Mouse (Mus musculus) intestine, embryonic 14.5 days (tissue): ENCODE measurements at regions not wholly inside any gene's neighbourhood (a gene's known extent, or its start where the extent isn't known, plus 50 kb on each side); places are given as distances from the start of the nearest gene placed in this dataset.
A peak's percentile ranks its signal among the peaks of the same experiment; 100 is the strongest.

ENCODE experiments used
- ATAC-seq: fragments of 200-750 bp; cut with Nextera tagmentation; replicated peaks from 2 replicates; pipeline ENCODE4 v1.8.0; 2017; ENCODE audit warnings: low read depth, moderate number of reproducible peaks, moderate TSS enrichment, moderate library complexity; ENCODE audit not compliant: low FRiP score, low TSS enrichment
- DNase-seq: peaks from one replicate; pipeline ENCODE4 v3.0.0-alpha.2; 2018; ENCODE audit warnings: low spot score
- H3K27ac ChIP-seq: fragments of 300-500 bp; sonication (generic); 2 replicates; pipeline ENCODE4 v1.5.1; 2014; ENCODE audit warnings: low read depth, mild to moderate bottlenecking, control low read depth
- H3K27me3 ChIP-seq: fragments of 300-500 bp; sonication (generic); replicated peaks from 2 replicates; pipeline ENCODE4 v1.6.1; 2014; ENCODE audit warnings: low read length, control low read depth; ENCODE audit not compliant: control insufficient read depth, insufficient read depth
- H3K36me3 ChIP-seq: fragments of 300-500 bp; sonication (generic); 2 replicates; pipeline ENCODE4 v1.6.1; 2014; ENCODE audit warnings: low read length, control low read depth; ENCODE audit not compliant: control insufficient read depth, insufficient read depth
- H3K4me1 ChIP-seq: fragments of 300-500 bp; sonication (generic); replicated peaks from 2 replicates; pipeline ENCODE4 v1.6.1; 2014; ENCODE audit warnings: low read length, control low read depth, mixed read lengths; ENCODE audit not compliant: control insufficient read depth, insufficient read depth
- H3K4me2 ChIP-seq: fragments of 300-500 bp; sonication (generic); 2 replicates; pipeline ENCODE4 v1.6.1; 2014; ENCODE audit warnings: low read length
- H3K4me3 ChIP-seq: fragments of 300-500 bp; sonication (generic); 2 replicates; pipeline ENCODE4 v1.5.1; 2014; ENCODE audit warnings: low read depth, low read length, control low read depth, mixed read lengths
- H3K9ac ChIP-seq: fragments of 300-500 bp; sonication (generic); 2 replicates; pipeline ENCODE4 v1.6.1; 2014; ENCODE audit warnings: mild to moderate bottlenecking, low read length
- H3K9me3 ChIP-seq: fragments of 300-500 bp; sonication (generic); 2 replicates; pipeline ENCODE4 v1.6.1; 2016; ENCODE audit warnings: low read length, control low read depth; ENCODE audit not compliant: control insufficient read depth
- WGBS: fragments of 180-500 bp; shearing (Covaris S2); extraction: QIAGEN DNeasy Blood & Tissue Kit; methylation state at CpG from one replicate; pipeline ENCODE4 v1.1.7; 2014; 5-methylcytosine and 5-hydroxymethylcytosine counted together

- no peak overlapping the region for H3K4me2 ChIP-seq
- H3K9ac ChIP-seq, result no peak overlapping the region
- ATAC-seq (no peak), DNase-seq (no peak)
- no peaks in the 10 kb centered on the region for H3K9me3 ChIP-seq
- no peak overlapping the region for H3K27ac ChIP-seq
- 77% methylated on average over 1 of the region's 1 CpGs for WGBS
- H3K36me3 ChIP-seq, result no peaks in the 10 kb centered on the region
- no peaks in the 10 kb centered on the region for H3K27me3 ChIP-seq
- no peak overlapping the region for H3K4me3 ChIP-seq
- H3K4me1 ChIP-seq, result no peaks in the 10 kb centered on the region
Measured at GRCm38 (mm10) chr6:59556668-59557310, 130.7 kb upstream of the Gprin3 start.

- ATAC-seq, result no peak
- Histone ChIP-seq H3K4me1 (no peaks in the 10 kb centered on the region), H3K4me2 (no peak overlapping the region), H3K9me3 (no peaks in the 10 kb centered on the region), H3K36me3 (no peaks in the 10 kb centered on the region), H3K9ac (no peak overlapping the region), H3K27ac (no peak overlapping the region), H3K27me3 (no peaks in the 10 kb centered on the region), H3K4me3 (no peak overlapping the region)
- DNase-seq, result no peak
- WGBS, result 62% methylated on average over 2 of the region's 2 CpGs
Measured at GRCm38 (mm10) chr6:59537025-59537424, 110.9 kb upstream of the Gprin3 start.

- no peaks in the 10 kb centered on the region for H3K36me3 ChIP-seq
- no peaks in the 10 kb centered on the region; the same call in 1 of the 2 replicates for H3K4me1 ChIP-seq
- H3K27ac ChIP-seq, result no peak overlapping the region
- ATAC-seq, result no peak
- H3K9ac ChIP-seq, result no peak overlapping the region
- H3K4me2 ChIP-seq, result no peak overlapping the region
- H3K9me3 ChIP-seq, result no peaks in the 10 kb centered on the region
- no peak overlapping the region for H3K4me3 ChIP-seq
- H3K27me3 ChIP-seq, result no peaks in the 10 kb centered on the region
- WGBS, result 47% methylated on average over 1 of the region's 1 CpGs
- DNase-seq, result no peak
Measured at GRCm38 (mm10) chr6:59524940-59525265, 98.8 kb upstream of the Gprin3 start.

- no peak overlapping the region for H3K4me2 ChIP-seq
- no peak overlapping the region for H3K27ac ChIP-seq
- no peaks in the 10 kb centered on the region for H3K27me3 ChIP-seq
- H3K4me3 ChIP-seq, result no peak overlapping the region
- no peaks in the 10 kb centered on the region for H3K9me3 ChIP-seq
- 83% methylated on average over 1 of the region's 1 CpGs for WGBS
- H3K9ac ChIP-seq, result no peak overlapping the region
- DNase-seq (no peak), ATAC-seq (no peak)
- H3K4me1 ChIP-seq, result no peaks in the 10 kb centered on the region; the same call in 1 of the 2 replicates
- H3K36me3 ChIP-seq, result no peaks in the 10 kb centered on the region
Measured at GRCm38 (mm10) chr6:59524095-59524939, 98.2 kb upstream of the Gprin3 start.

- ATAC-seq, result no peak
- DNase-seq, result no peak
Measured at GRCm38 (mm10) chr6:59522960-59523359, 96.9 kb upstream of the Gprin3 start.

GRCm38 (mm10) chr6:59500818-59501217 lies 74.7 kb upstream of the Gprin3 start:
- Histone ChIP-seq H3K4me2 (no peak overlapping the region), H3K36me3 (no peaks in the 10 kb centered on the region), H3K27me3 (no peaks in the 10 kb centered on the region), H3K27ac (no peak overlapping the region), H3K4me1 (no peaks in the 10 kb centered on the region), H3K9me3 (no peaks in the 10 kb centered on the region), H3K4me3 (no peak overlapping the region), H3K9ac (no peak overlapping the region)
- DNase-seq (no peak), ATAC-seq (no peak)
- WGBS, result 40% methylated on average over 1 of the region's 1 CpGs

More at GRCm38 (mm10) chr6:59522960-59523359, 96.9 kb upstream of the Gprin3 start:
- no peak overlapping the region for H3K27ac ChIP-seq
- H3K4me2 ChIP-seq, result no peak overlapping the region
- no peak overlapping the region for H3K9ac ChIP-seq
- H3K4me3 ChIP-seq, result no peak overlapping the region
- H3K4me1 ChIP-seq, result no peaks in the 10 kb centered on the region; the same call in 1 of the 2 replicates
- no peaks in the 10 kb centered on the region for H3K9me3 ChIP-seq
- no peaks in the 10 kb centered on the region for H3K36me3 ChIP-seq
- no peaks in the 10 kb centered on the region for H3K27me3 ChIP-seq

- ATAC-seq, result no peak
- no peak for DNase-seq
Measured at GRCm38 (mm10) chr6:59498800-59499199, 72.7 kb upstream of the Gprin3 start.

GRCm38 (mm10) chr6:59498079-59498478 lies 72.0 kb upstream of the Gprin3 start:
- Histone ChIP-seq H3K4me2 (no peak overlapping the region), H3K36me3 (no peaks in the 10 kb centered on the region), H3K9ac (no peak overlapping the region), H3K9me3 (no peaks in the 10 kb centered on the region), H3K4me1 (no peaks in the 10 kb centered on the region), H3K4me3 (no peak overlapping the region), H3K27ac (no peak overlapping the region), H3K27me3 (no peaks in the 10 kb centered on the region)
- ATAC-seq (no peak), DNase-seq (peak; percentile 86)
- WGBS, result 35% methylated on average over 7 of the region's 7 CpGs

More at GRCm38 (mm10) chr6:59498800-59499199, 72.7 kb upstream of the Gprin3 start:
- Histone ChIP-seq H3K4me3 (no peak overlapping the region), H3K9me3 (no peaks in the 10 kb centered on the region), H3K36me3 (no peaks in the 10 kb centered on the region), H3K4me1 (no peaks in the 10 kb centered on the region), H3K27me3 (no peaks in the 10 kb centered on the region), H3K9ac (no peak overlapping the region), H3K27ac (no peak overlapping the region), H3K4me2 (no peak overlapping the region)
- WGBS, result 58% methylated on average over 1 of the region's 1 CpGs
